Mouse (Mus musculus) megakaryocyte, adult 5-6 weeks (primary cell): ENCODE data around the gene Slco2a1. TPM values are rescaled to one million over a fixed set of nuclear protein-coding genes. Genes with fewer than 3 reads are reported as not detected.

Source experiments
- ATAC-seq: 2 replicates; pipeline ENCODE4 v1.8.0; 2016; ENCODE audit warnings: mild to moderate bottlenecking, inconsistent platforms; ENCODE audit not compliant: poor library complexity, severe bottlenecking
- total RNA-seq, 2 experiments: library from RNA; stranded (forward) in 1 of 2; stranded (reverse) in 1 of 2; fragments of 153-499, 151-499 nt in 1 of 2; fragments of 221-1000, 200-1000 nt in 1 of 2; gene quantifications; 2 replicates each; pipeline versions ENCODE4 v1.2.3 to v1.2.4; 2015 to 2017

Slco2a1 gene
- total RNA-seq, 2 experiments from 2014 or later: not detected

GRCm38 (mm10) chr9:102981791-102982190, 6.7 kb upstream of the Slco2a1 start:
- no peak for ATAC-seq

GRCm38 (mm10) chr9:102982376-102982775, 6.1 kb upstream of the Slco2a1 start:
- 0 out of 2 replicates have a peak, but pooled peaks have one; percentile 24 for ATAC-seq

- no peak for ATAC-seq
These were observed 3.4 kb upstream of the Slco2a1 start for GRCm38 (mm10) chr9:102985111-102985510.

- ATAC-seq: no peak
These were observed 2.6 kb upstream of the Slco2a1 start for GRCm38 (mm10) chr9:102985939-102986338.

GRCm38 (mm10) chr9:102990306-102991133, 2.0 kb downstream of the Slco2a1 start:
- ATAC-seq: no peak

GRCm38 (mm10) chr9:102991134-102991406, 2.6 kb downstream of the Slco2a1 start:
- ATAC-seq: no peak

GRCm38 (mm10) chr9:102992877-102993276, 4.4 kb downstream of the Slco2a1 start:
- ATAC-seq: no peak

- no peak for ATAC-seq
These were observed 5.3 kb downstream of the Slco2a1 start for GRCm38 (mm10) chr9:102993764-102994163.

GRCm38 (mm10) chr9:102995800-102996635, 7.5 kb downstream of the Slco2a1 start:
- ATAC-seq: no peak

GRCm38 (mm10) chr9:103000384-103000783, 11.9 kb downstream of the Slco2a1 start:
- ATAC-seq: no peak

GRCm38 (mm10) chr9:103004343-103004742, 15.8 kb downstream of the Slco2a1 start:
- no peak for ATAC-seq

- no peak for ATAC-seq
These were observed 19.2 kb downstream of the Slco2a1 start for GRCm38 (mm10) chr9:103007699-103008078.

- no peak for ATAC-seq
These were observed 19.8 kb downstream of the Slco2a1 start for GRCm38 (mm10) chr9:103008079-103008855.

- ATAC-seq: no peak
These were observed 21.6 kb downstream of the Slco2a1 start for GRCm38 (mm10) chr9:103010161-103010560.

- ATAC-seq: no peak
These were observed 24.9 kb downstream of the Slco2a1 start for GRCm38 (mm10) chr9:103013366-103013765.

- no peak for ATAC-seq
These were observed 26.2 kb downstream of the Slco2a1 start for GRCm38 (mm10) chr9:103014686-103015085.

GRCm38 (mm10) chr9:103024116-103024515, 35.6 kb downstream of the Slco2a1 start:
- ATAC-seq: no peak

- ATAC-seq: no peak
These were observed 38.8 kb downstream of the Slco2a1 start for GRCm38 (mm10) chr9:103027150-103027889.

- no peak for ATAC-seq
These were observed 40.5 kb downstream of the Slco2a1 start for GRCm38 (mm10) chr9:103029012-103029411.

GRCm38 (mm10) chr9:103030041-103030440, 41.5 kb downstream of the Slco2a1 start:
- no peak for ATAC-seq

- no peak for ATAC-seq
These were observed 42.7 kb downstream of the Slco2a1 start for GRCm38 (mm10) chr9:103031211-103031610.
